Mouse (Mus musculus) MEL (cell line): Measurements from ENCODE around the gene Pde4dip.

ENCODE experiments used
- CTCF ChIP-seq, 3 experiments: IDR thresholded peaks in 2 of 3; conservative IDR thresholded peaks in 1 of 3; 2 replicates each; pipeline ENCODE4 v1.5.1; 2011 to 2012; ENCODE audit warnings: low read length in 3 of 3, low read depth in 2 of 3, mild to moderate bottlenecking in 2 of 3, improper control_type of control experiment in 1 of 3, inconsistent platforms in 1 of 3, mixed read lengths in 1 of 3, moderate library complexity in 1 of 3; ENCODE audit not compliant: control insufficient read depth in 1 of 3, insufficient read depth in 1 of 3, poor library complexity in 1 of 3, severe bottlenecking in 1 of 3
- GATA1 ChIP-seq: IDR thresholded peaks from 2 replicates; pipeline ENCODE4 v1.6.1; 2011; ENCODE audit warnings: low read depth, low read length, improper control_type of control experiment
- MAX ChIP-seq: IDR thresholded peaks from 2 replicates; pipeline ENCODE4 v1.6.1; 2011; ENCODE audit warnings: low read length, improper control_type of control experiment

GRCm38 (mm10) chr3:97823438-97823837 is 65.1 kb downstream of the Pde4dip start:
- TF ChIP-seq GATA1 (no peak), CTCF (IDR thresholded peaks at IDR 0.05 in 2 of 3, conservative IDR thresholded peaks at IDR 0.05 in 1 of 3; ENCODE audit: control insufficient read depth in 1 of 3, insufficient read depth in 1 of 3, low read depth in 2 of 3, low read length in 3 of 3, poor library complexity in 1 of 3, severe bottlenecking in 1 of 3) (no peak), MAX (no peak)
